ENCODE assay signal across 11 mouse cellular contexts in the genomic region with DNA sequence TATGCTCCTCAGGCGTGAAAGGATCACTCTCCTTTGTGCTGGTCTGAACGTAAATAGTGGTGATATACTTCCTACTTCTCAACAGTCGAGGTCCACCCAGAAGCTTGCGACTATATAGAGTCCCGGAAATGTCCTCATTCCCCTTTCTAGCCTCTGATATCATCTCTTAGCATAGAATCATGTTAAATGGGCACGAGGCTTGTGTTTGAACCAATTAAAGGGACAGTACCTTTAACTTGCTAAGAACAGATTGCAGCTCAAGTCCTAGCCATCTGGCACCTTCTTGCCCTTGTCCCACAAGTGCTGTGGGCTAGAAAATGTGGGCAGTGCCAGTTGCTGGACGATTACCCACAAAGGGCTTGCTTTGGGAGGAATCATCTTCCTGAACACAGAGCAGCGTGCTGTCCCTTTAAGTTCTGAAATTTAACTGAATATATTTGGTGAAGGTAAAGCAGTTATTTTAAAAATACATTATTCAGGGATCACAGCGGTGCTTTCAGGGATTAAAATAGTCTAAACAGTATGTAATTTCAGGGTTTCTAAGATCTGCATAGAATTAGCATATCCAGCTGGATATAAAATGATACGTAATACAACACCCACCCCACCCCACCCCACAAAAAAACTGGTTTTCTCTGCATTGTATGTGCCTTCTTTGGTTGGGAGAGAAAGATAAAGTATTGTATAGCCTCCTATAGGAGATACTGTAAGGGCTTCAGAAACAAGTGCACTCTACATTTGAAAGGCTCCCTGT.
DNase-seq lines count a peak whose midpoint lies in the region; ATAC-seq and TF ChIP-seq lines count a peak whose summit lies in the region.
"Had no signal": no experiment of that assay in that cellular context is flagged by ENCODE, and none has a peak within 500 bp of the region (broad histone marks: within the 10 kb centered on the region; RNA-seq: fewer than 3 reads in every experiment).

No protein-coding gene starts in this region.

- no peaks in the 10 kb centered on the region for H3K9me3 ChIP-seq in CH12.LX (replicated peaks; ENCODE audit: low read length)
- H3K9me3 ChIP-seq in liver, postnatal 0 days (ENCODE audit: low read length): no peaks in the 10 kb centered on the region
- H3K9me3 ChIP-seq: heart, embryonic 13.5 days had no signal

- no peaks in the 10 kb centered on the region for H3K36me3 ChIP-seq in CH12.LX (replicated peaks in 1 of 2; ENCODE audit: control insufficient read depth in 1 of 2, insufficient read depth in 1 of 2, low read length in 1 of 2)
- H3K36me3 ChIP-seq in liver, postnatal 0 days (replicated peaks; ENCODE audit: insufficient read depth, low read length): no peaks in the 10 kb centered on the region
- H3K36me3 ChIP-seq: heart, embryonic 13.5 days had no signal

- no peak overlapping the region for H3K4me3 ChIP-seq in CH12.LX (replicated peaks in 1 of 3; ENCODE audit: low read depth in 2 of 3, low read length in 2 of 3, poor library complexity in 1 of 3)
- no peak overlapping the region for H3K4me3 ChIP-seq in liver, postnatal 0 days (ENCODE audit: low read depth, low read length)
- H3K4me3 ChIP-seq: heart, embryonic 13.5 days had no signal

- no peaks in the 10 kb centered on the region for H3K27me3 ChIP-seq in CH12.LX (replicated peaks)
- H3K27me3 ChIP-seq in liver, postnatal 0 days (ENCODE audit: insufficient read depth, low read length): no peaks in the 10 kb centered on the region
- H3K27me3 ChIP-seq: heart, embryonic 13.5 days had no signal

- no peak for TF ChIP-seq RAD21 in CH12.LX (IDR thresholded peaks at IDR 0.05; ENCODE audit: low read depth, low read length)

- TF ChIP-seq POLR2A in CH12.LX (IDR thresholded peaks at IDR 0.05; ENCODE audit: low read depth, low read length): no peak

- dilution Hi-C loops in CH12.LX (cut with MboI; ENCODE audit: extremely low pct_ligation_motif_present, extremely low pct_unique_long_range_greater_than_20kb, low sequenced_read_pairs): no loop called here

- no peak overlapping the region for H3K27ac ChIP-seq in CH12.LX (ENCODE audit: insufficient read depth, low read depth)
- no peak overlapping the region for H3K27ac ChIP-seq in liver, postnatal 0 days (ENCODE audit: low read depth)
- H3K27ac ChIP-seq: heart, embryonic 13.5 days had no signal

- TF ChIP-seq EP300 in CH12.LX (IDR thresholded peaks at IDR 0.05; ENCODE audit: low read length): no peak
- TF ChIP-seq EP300 in liver, postnatal 0 days (IDR thresholded peaks at IDR 0.05; ENCODE audit: low read depth): no peak

- H3K9ac ChIP-seq in CH12.LX (ENCODE audit: insufficient read depth, low read depth): no peak overlapping the region
- no peak overlapping the region for H3K9ac ChIP-seq in liver, postnatal 0 days (replicated peaks)
- H3K9ac ChIP-seq: heart, embryonic 13.5 days had no signal

- DNase-seq in heart, adult 8-10 months (ENCODE audit: low spot score): peak; percentile 22
- DNase-seq in heart, postnatal 4 days: no peak
- peak; percentile 27 for DNase-seq in CH12.LX (ENCODE audit: extremely low read depth)
- DNase-seq in cerebellum, adult 9-10 months: peak; percentile 89
- no peak for DNase-seq in liver, postnatal 0 days
- no peak for DNase-seq in testis, postnatal 14 days (ENCODE audit: low spot score)
- DNase-seq in urinary bladder, postnatal 25 days (ENCODE audit: low spot score): no peak
- DNase-seq: kidney, postnatal 14 days had no signal

- WGBS in liver, postnatal 0 days (ENCODE audit: insufficient replicate concordance): 67% methylated on average over 10 of the region's 10 CpGs

- TF ChIP-seq CTCF in CH12.LX (conservative IDR thresholded peaks at IDR 0.05 in 1 of 2, IDR thresholded peaks at IDR 0.05 in 1 of 2; ENCODE audit: low read depth in 2 of 2, low read length in 2 of 2): no peak
- TF ChIP-seq CTCF in liver, postnatal 0 days (IDR thresholded peaks at IDR 0.05; ENCODE audit: low read depth): no peak

- 0 out of 2 replicates have a peak overlapping the region, but pooled peaks have one; percentile 36 for H3K4me2 ChIP-seq in CH12.LX (ENCODE audit: insufficient read depth, low read depth, poor library complexity, severe bottlenecking)
- H3K4me2 ChIP-seq in liver, postnatal 0 days (ENCODE audit: low read depth, low read length): no peak overlapping the region
- H3K4me2 ChIP-seq: heart, embryonic 13.5 days had no signal

- H3K79me2 ChIP-seq in CH12.LX (replicated peaks; ENCODE audit: control insufficient read depth, extremely low read depth, insufficient read depth, poor library complexity, severe bottlenecking): 0 out of 2 replicates have a peak, but pooled peaks cover 2% of the 10 kb centered on the region

- in situ Hi-C loops in CH12.LX (cut with MboI; ENCODE audit: low pct_ligation_motif_present, low pct_unique_long_range_greater_than_20kb, low sequenced_read_pairs): no loop called here

- H3K4me1 ChIP-seq in CH12.LX (ENCODE audit: control insufficient read depth in 1 of 2, insufficient read depth in 2 of 2): peaks cover 2 to 21% of the 10 kb centered on the region in 2 experiments; a peak in 2 of 4 replicates
- H3K4me1 ChIP-seq in liver, postnatal 0 days (ENCODE audit: insufficient read depth): no peaks in the 10 kb centered on the region

- peak; percentile 54 for ATAC-seq in megakaryocyte, adult 5-6 weeks (ENCODE audit: poor library complexity, severe bottlenecking)
- ATAC-seq in liver, postnatal 0 days: no peak; the same call in 1 of the 2 replicates
- ATAC-seq: CD4-positive, CD25-positive, alpha-beta regulatory T cell, adult 4 months had no signal

TF ChIP-seq in CH12.LX, 34 proteins besides CTCF, POLR2A, EP300 and RAD21:
- TF ChIP-seq ETS1 (conservative IDR thresholded peaks at IDR 0.05; ENCODE audit: low read depth, low read length) (0 out of 2 replicates have a peak, but pooled peaks have one; percentile 29), MEF2A (IDR thresholded peaks at IDR 0.05; ENCODE audit: borderline replicate concordance, low read depth, low read length) (peak; percentile 73; the same call in 1 of the 2 replicates), NRF1 (IDR thresholded peaks at IDR 0.05; ENCODE audit: low read depth, low read length) (no peak), JUND (conservative IDR thresholded peaks at IDR 0.05; ENCODE audit: low read depth, low read length) (no peak), BHLHE40 (IDR thresholded peaks at IDR 0.05; ENCODE audit: low read depth, low read length) (peak; percentile 22; the same call in 1 of the 2 replicates), ZNF384 (IDR thresholded peaks at IDR 0.05; ENCODE audit: low read depth, low read length) (no peak)

Comparison
In these comparisons a context has a peak if more than half of its experiments do, and no peak if none do; other contexts are left out.
1. DNase-seq: peak in heart, adult 8-10 months (single experiment), CH12.LX (single experiment) and cerebellum, adult 9-10 months (single experiment); none in heart, postnatal 4 days (single experiment), liver, postnatal 0 days (single experiment), testis, postnatal 14 days (single experiment) and urinary bladder, postnatal 25 days (single experiment).